Mouse (Mus musculus): ENCODE results near the gene Mapk11.

DNA sequence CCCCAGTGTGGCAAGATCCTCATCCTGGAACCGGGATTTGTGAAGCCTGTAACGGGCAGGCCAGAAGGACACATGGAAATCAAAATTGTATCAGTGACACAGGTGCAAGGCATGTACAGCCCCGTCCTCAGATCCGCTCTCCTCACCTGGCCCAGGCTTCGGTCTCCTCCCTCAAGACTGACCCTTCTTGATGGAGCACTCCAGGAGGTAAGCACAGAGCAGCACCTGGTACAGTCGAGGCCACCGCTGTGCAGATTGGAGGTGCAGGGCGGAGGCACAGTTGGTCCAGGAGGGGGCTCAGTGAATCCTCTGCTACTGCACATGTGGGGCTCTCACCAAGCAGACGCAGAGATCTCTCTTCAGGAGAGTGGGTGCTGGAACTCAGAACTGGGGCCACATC, 24.1 kb downstream of the Mapk11 start:
- TF ChIP-seq CTCF (conservative IDR thresholded peaks at IDR 0.05; ENCODE audit: insufficient read depth, insufficient read length, low read depth, low read length) = no peak
- TF ChIP-seq POLR2A (IDR thresholded peaks at IDR 0.05; ENCODE audit: low read depth, low read length) = no peak

Measured in kidney, adult 2 months (tissue).